Mouse (Mus musculus) liver, embryonic 14.5 days (tissue): ENCODE results near the gene Atf7ip.

ENCODE experiments used
- CTCF ChIP-seq: IDR thresholded peaks from 2 replicates; pipeline ENCODE4 v1.5.1; 2016; ENCODE audit warnings: antibody characterized with exemption, low read depth, control low read depth
- EP300 ChIP-seq: IDR thresholded peaks from 2 replicates; pipeline ENCODE4 v1.6.1; 2016; ENCODE audit warnings: antibody characterized with exemption, low read depth

GRCm38 (mm10) chr6:136546286-136546685, 40.3 kb downstream of the Atf7ip start:
- no peak for TF ChIP-seq CTCF
- no peak for TF ChIP-seq EP300
